Mouse (Mus musculus): ENCODE results near the gene Tmem150a. TPM values are rescaled to one million over a fixed set of nuclear protein-coding genes. Genes with fewer than 3 reads are reported as not detected.

Tmem150a gene
- polyA plus RNA-seq, 2 experiments: 16.1 to 32.9 TPM

- Histone ChIP-seq H3K27me3 (ENCODE audit: control insufficient read depth, insufficient read depth, low read length) (no peaks in the 10 kb centered on the region), H3K4me3 (replicated peaks; ENCODE audit: low read length) (no peak overlapping the region), H3K9me3 (ENCODE audit: control insufficient read depth, low read length) (no peaks in the 10 kb centered on the region), H3K27ac (replicated peaks; ENCODE audit: low read depth, low read length) (no peak overlapping the region), H3K4me1 (ENCODE audit: control insufficient read depth, insufficient read depth, low read length) (no peaks in the 10 kb centered on the region), H3K4me2 (replicated peaks; ENCODE audit: low read depth, low read length, severe bottlenecking) (no peak overlapping the region), H3K9ac (ENCODE audit: low read depth, low read length, severe bottlenecking) (no peak overlapping the region), H3K36me3 (ENCODE audit: control insufficient read depth, insufficient read depth, low read length) (no peaks in the 10 kb centered on the region)
- no peak for ATAC-seq (ENCODE audit: low FRiP score, low read depth)
- DNase-seq (ENCODE audit: low spot score): no peak
- TF ChIP-seq POLR2A (IDR thresholded peaks at IDR 0.05; ENCODE audit: borderline replicate concordance, extremely low read depth, insufficient read depth, insufficient read length): no peak
- 80% methylated on average over 4 of the region's 4 CpGs for WGBS
Measured at GRCm38 (mm10) chr6:72367460-72367974, 12.3 kb downstream of the Tmem150a start.

GRCm38 (mm10) chr6:72369557-72369956 is 14.3 kb downstream of the Tmem150a start:
- Histone ChIP-seq H3K9me3 (ENCODE audit: control insufficient read depth, low read length) (no peaks in the 10 kb centered on the region), H3K9ac (ENCODE audit: low read depth, low read length, severe bottlenecking) (no peak overlapping the region), H3K4me1 (ENCODE audit: control insufficient read depth, insufficient read depth, low read length) (no peaks in the 10 kb centered on the region), H3K27me3 (ENCODE audit: control insufficient read depth, insufficient read depth, low read length) (no peaks in the 10 kb centered on the region), H3K27ac (replicated peaks; ENCODE audit: low read depth, low read length) (no peak overlapping the region), H3K4me3 (replicated peaks; ENCODE audit: low read length) (no peak overlapping the region), H3K36me3 (ENCODE audit: control insufficient read depth, insufficient read depth, low read length) (no peaks in the 10 kb centered on the region), H3K4me2 (replicated peaks; ENCODE audit: low read depth, low read length, severe bottlenecking) (no peak overlapping the region)
- TF ChIP-seq POLR2A (IDR thresholded peaks at IDR 0.05; ENCODE audit: borderline replicate concordance, extremely low read depth, insufficient read depth, insufficient read length): no peak
- no peak for ATAC-seq (ENCODE audit: low FRiP score, low read depth)
- WGBS: 71% methylated on average over 4 of the region's 4 CpGs
- no peak for DNase-seq (ENCODE audit: low spot score)

GRCm38 (mm10) chr6:72370091-72370490 is 14.8 kb downstream of the Tmem150a start:
- TF ChIP-seq POLR2A (IDR thresholded peaks at IDR 0.05; ENCODE audit: borderline replicate concordance, extremely low read depth, insufficient read depth, insufficient read length): no peak
- no peaks in the 10 kb centered on the region for H3K4me1 ChIP-seq (ENCODE audit: control insufficient read depth, insufficient read depth, low read length)
- no peaks in the 10 kb centered on the region for H3K36me3 ChIP-seq (ENCODE audit: control insufficient read depth, insufficient read depth, low read length)
- H3K9ac ChIP-seq (ENCODE audit: low read depth, low read length, severe bottlenecking): no peak overlapping the region
- 87% methylated on average over 12 of the region's 12 CpGs for WGBS
- H3K27me3 ChIP-seq (ENCODE audit: control insufficient read depth, insufficient read depth, low read length): no peaks in the 10 kb centered on the region
- ATAC-seq (ENCODE audit: low FRiP score, low read depth) (no peak), DNase-seq (ENCODE audit: low spot score) (no peak)
- H3K27ac ChIP-seq (replicated peaks; ENCODE audit: low read depth, low read length): no peak overlapping the region
- H3K4me2 ChIP-seq (replicated peaks; ENCODE audit: low read depth, low read length, severe bottlenecking): no peak overlapping the region
- no peaks in the 10 kb centered on the region for H3K9me3 ChIP-seq (ENCODE audit: control insufficient read depth, low read length)
- H3K4me3 ChIP-seq (replicated peaks; ENCODE audit: low read length): no peak overlapping the region

- H3K36me3 ChIP-seq (ENCODE audit: control insufficient read depth, insufficient read depth, low read length): no peaks in the 10 kb centered on the region
- ATAC-seq (ENCODE audit: low FRiP score, low read depth) (no peak; the same call in 1 of the 2 replicates), DNase-seq (ENCODE audit: low spot score) (no peak)
- H3K4me2 ChIP-seq (replicated peaks; ENCODE audit: low read depth, low read length, severe bottlenecking): no peak overlapping the region
- H3K4me3 ChIP-seq (replicated peaks; ENCODE audit: low read length): no peak overlapping the region
- no peaks in the 10 kb centered on the region for H3K27me3 ChIP-seq (ENCODE audit: control insufficient read depth, insufficient read depth, low read length)
- no peak overlapping the region for H3K9ac ChIP-seq (ENCODE audit: low read depth, low read length, severe bottlenecking)
- no peak for TF ChIP-seq POLR2A (IDR thresholded peaks at IDR 0.05; ENCODE audit: borderline replicate concordance, extremely low read depth, insufficient read depth, insufficient read length)
- no peaks in the 10 kb centered on the region for H3K4me1 ChIP-seq (ENCODE audit: control insufficient read depth, insufficient read depth, low read length)
- 45% methylated on average over 5 of the region's 5 CpGs for WGBS
- H3K27ac ChIP-seq (replicated peaks; ENCODE audit: low read depth, low read length): no peak overlapping the region
- no peaks in the 10 kb centered on the region for H3K9me3 ChIP-seq (ENCODE audit: control insufficient read depth, low read length)
Measured at GRCm38 (mm10) chr6:72371147-72371546, 15.9 kb downstream of the Tmem150a start.

- Histone ChIP-seq H3K27ac (replicated peaks; ENCODE audit: low read depth, low read length) (no peak overlapping the region), H3K27me3 (ENCODE audit: control insufficient read depth, insufficient read depth, low read length) (no peaks in the 10 kb centered on the region), H3K9me3 (ENCODE audit: control insufficient read depth, low read length) (no peaks in the 10 kb centered on the region), H3K36me3 (ENCODE audit: control insufficient read depth, insufficient read depth, low read length) (no peaks in the 10 kb centered on the region), H3K9ac (ENCODE audit: low read depth, low read length, severe bottlenecking) (no peak overlapping the region), H3K4me1 (ENCODE audit: control insufficient read depth, insufficient read depth, low read length) (no peaks in the 10 kb centered on the region), H3K4me3 (replicated peaks; ENCODE audit: low read length) (no peak overlapping the region), H3K4me2 (replicated peaks; ENCODE audit: low read depth, low read length, severe bottlenecking) (no peak overlapping the region)
- 17% methylated on average over 1 of the region's 1 CpGs for WGBS
- ATAC-seq (ENCODE audit: low FRiP score, low read depth): no peak
- no peak for TF ChIP-seq POLR2A (IDR thresholded peaks at IDR 0.05; ENCODE audit: borderline replicate concordance, extremely low read depth, insufficient read depth, insufficient read length)
- no peak for DNase-seq (ENCODE audit: low spot score)
Measured at GRCm38 (mm10) chr6:72371571-72371970, 16.3 kb downstream of the Tmem150a start.

GRCm38 (mm10) chr6:72373184-72373583 is 17.9 kb downstream of the Tmem150a start:
- Histone ChIP-seq H3K9ac (ENCODE audit: low read depth, low read length, severe bottlenecking) (no peak overlapping the region), H3K4me3 (replicated peaks; ENCODE audit: low read length) (no peak overlapping the region), H3K9me3 (ENCODE audit: control insufficient read depth, low read length) (no peaks in the 10 kb centered on the region), H3K4me1 (ENCODE audit: control insufficient read depth, insufficient read depth, low read length) (no peaks in the 10 kb centered on the region), H3K36me3 (ENCODE audit: control insufficient read depth, insufficient read depth, low read length) (no peaks in the 10 kb centered on the region), H3K27ac (replicated peaks; ENCODE audit: low read depth, low read length) (no peak overlapping the region), H3K4me2 (replicated peaks; ENCODE audit: low read depth, low read length, severe bottlenecking) (no peak overlapping the region), H3K27me3 (ENCODE audit: control insufficient read depth, insufficient read depth, low read length) (no peaks in the 10 kb centered on the region)
- no peak for TF ChIP-seq POLR2A (IDR thresholded peaks at IDR 0.05; ENCODE audit: borderline replicate concordance, extremely low read depth, insufficient read depth, insufficient read length)
- 86% methylated on average over 4 of the region's 4 CpGs for WGBS
- DNase-seq (ENCODE audit: low spot score): no peak
- ATAC-seq (ENCODE audit: low FRiP score, low read depth): no peak
